Mouse (Mus musculus): ENCODE results near the gene Pi4kb.
"Not testable (repeated sequence)": the region's sequence is repeated elsewhere in the genome, so short reads cannot be mapped to it uniquely, and the experiment has no call there.

The Pi4kb gene

DNA sequence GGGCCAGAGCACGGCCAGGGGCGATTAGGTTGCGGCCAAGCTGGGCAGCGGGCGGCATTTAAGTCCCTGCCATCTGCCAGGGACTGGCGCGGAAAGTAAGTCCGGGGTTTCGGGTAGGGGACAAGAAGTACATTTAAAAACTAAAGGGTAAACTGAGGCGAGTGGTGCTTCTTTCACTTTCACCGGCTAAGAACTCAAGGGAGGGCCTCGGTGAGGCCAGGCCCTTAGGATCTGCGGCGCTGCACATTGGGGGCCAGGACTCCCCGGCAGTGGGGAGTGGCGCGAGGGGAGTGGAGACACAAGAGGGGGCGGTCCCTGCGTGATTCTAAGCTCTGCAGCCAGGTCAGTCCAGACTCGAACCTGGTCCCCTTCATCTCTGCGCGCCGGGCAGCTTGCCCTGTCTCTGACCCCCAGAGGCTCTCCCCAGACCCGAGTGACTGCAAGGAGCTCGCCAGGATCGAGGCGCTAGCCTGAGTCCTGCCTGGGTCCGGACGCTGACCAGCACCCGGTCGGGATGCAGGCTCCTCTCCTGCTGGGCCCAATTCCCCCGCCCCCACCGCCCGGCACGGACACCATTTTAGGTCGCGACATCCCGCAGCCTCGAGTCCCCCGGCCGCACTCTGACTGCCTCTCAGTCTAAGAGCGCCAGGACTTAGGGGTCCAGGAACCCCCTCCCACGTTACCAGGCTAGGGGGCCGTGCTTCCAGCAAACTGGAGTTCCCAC, 40.1 kb downstream of the Pi4kb start:
- in situ Hi-C loops (cut with MboI, MseI): no loop called here

DNA sequence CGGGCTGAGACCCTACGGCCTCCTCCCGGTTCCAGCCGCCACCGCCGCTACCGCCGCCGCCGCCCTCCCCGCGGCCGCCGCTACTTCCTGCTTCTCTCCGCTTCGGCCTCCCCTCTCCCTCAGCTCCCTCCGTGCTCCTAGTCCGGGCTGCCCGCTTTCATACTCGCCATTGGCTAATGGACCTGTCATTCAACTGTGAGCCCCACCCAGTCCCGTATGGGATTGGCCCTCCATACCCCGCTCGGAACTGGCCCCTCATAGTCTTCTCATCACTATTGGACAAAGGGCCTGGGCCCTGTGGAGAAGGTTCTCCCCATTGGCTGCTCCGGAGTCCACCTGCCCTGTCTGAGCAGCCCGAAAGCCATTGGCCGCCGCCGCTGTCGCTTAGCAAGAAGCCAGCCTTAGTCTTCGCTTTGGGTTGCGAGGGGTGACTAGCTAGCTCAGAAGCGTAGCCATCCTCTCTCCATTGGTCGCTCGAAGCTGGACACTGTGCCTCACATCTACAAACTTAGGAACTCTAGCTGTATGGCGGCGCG, 40.9 kb downstream of the Pi4kb start, which contains the start of gene Zfp687:
Gene Zfp687 (minus strand): TSS at position 112 of the 536 bp plus-strand sequence.
- in situ Hi-C loops (cut with MboI, MseI): no loop called here

DNA sequence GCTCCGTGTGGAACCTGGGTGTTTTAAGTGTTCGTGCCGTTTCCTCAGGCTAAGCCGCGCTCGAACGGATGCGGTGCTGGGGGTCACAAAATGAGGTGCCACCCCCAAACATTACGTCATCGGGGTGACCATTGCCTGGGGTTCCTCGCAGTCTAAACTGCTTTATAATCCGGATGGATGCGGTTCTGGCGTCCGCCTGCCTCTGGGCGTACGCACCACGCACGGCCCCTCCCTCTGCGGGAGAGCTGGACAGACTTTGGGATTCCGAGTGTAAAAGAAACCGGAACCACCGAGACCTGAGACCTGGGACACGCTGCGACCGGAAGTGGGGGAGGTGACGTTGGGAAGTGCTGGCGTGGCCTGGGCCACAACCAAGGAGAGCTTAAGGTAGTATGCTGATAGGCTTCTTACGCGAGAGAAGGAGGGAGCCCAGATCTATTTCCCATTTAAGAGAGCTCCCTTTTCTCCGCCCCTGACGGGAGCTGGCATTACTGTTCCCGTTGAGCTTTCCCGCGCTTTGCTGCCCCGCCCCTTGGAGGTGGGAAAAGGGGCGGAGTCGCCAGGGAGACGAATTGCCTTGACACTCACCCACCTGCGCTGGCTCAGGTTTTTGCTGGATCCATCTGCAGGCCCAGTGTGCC, 41.5 kb downstream of the Pi4kb start:
- in situ Hi-C loops (cut with MboI, MseI): no loop called here

DNA sequence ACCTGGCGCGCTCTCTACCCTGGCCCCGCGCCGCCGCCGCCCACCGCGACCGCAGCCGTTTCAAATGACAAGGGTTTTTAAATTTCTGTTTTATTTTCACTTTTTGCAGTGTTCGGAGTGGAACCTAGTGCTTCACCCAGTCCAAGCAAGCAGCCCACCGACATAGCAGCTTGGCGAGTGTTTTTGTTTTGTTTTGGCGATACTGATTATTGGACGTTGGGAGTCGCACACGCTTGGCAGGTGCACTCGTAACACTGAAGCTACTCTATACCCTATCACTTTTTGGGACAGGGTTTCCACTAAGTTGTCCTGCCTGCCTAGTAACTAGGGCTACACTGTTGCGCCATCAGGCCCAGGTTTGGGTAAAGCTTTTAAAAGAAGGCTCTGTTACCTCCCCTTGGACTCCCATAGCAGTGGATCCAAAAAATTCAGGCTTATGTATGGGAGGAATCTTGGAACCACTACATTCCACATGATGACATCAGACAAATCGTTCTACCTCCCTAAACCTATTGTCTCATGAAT, 42.1 kb downstream of the Pi4kb start:
- in situ Hi-C loops (cut with MboI, MseI): no loop called here

DNA sequence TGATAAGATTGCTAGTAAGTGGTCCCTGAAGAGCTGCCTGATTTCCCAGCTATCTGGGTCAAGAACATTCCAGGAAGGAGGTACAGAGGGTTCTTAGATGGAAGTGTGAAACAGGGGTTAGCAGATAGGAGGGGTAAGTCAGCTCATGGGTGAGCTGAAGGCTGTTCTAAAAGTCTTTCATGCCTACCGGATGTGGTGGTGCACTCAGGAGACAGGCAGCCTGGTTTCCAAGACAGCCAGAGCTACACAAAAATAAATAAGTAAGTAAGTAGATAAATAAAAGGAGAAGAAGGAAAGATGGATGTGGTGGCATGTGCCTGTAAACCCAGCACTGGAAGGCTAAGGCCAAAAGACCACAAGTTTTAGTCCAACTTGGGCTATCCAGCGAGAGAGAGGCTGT, 44.2 kb downstream of the Pi4kb start:
- in situ Hi-C loops (cut with MboI, MseI): no loop called here

DNA sequence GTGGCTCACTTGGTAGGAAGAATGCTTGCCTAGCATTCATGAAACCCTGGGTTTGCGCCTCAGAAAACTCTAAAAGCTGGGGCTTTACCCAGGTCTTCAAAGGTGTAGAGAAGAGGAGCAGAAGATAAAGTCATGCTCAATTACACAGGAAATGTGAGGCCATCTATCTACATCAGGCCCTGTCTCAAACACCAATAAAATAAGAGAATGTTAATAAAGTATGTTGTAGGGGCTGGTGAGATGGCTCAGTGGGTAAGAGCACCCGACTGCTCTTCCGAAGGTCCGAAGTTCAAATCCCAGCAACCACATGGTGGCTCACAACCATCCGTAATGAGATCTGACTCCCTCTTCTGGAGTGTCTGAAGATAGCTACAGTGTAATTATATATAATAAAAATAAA, 46.4 kb downstream of the Pi4kb start:
- in situ Hi-C loops (cut with MboI, MseI): not testable (repeated sequence)

DNA sequence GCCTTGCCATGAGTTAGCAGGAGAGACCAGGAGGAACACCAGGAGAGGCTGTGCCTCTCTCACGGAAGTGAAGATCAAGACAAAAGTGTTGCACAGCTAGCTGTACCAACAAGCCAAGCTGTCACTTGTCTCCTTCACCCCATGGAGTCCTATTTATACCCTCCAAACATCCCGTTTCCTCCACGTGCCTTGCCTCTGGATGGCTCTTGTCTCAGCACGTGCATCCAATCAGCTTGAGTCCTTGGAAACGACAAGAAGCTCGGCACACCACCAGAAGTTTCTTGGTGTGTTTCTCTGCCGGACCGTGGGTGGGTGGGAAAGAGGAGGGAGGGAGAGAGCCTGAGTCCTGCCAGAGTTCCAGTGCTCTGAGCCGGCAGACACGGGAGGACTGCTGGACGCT, 50.0 kb downstream of the Pi4kb start:
- in situ Hi-C loops (cut with MboI, MseI): no loop called here

DNA sequence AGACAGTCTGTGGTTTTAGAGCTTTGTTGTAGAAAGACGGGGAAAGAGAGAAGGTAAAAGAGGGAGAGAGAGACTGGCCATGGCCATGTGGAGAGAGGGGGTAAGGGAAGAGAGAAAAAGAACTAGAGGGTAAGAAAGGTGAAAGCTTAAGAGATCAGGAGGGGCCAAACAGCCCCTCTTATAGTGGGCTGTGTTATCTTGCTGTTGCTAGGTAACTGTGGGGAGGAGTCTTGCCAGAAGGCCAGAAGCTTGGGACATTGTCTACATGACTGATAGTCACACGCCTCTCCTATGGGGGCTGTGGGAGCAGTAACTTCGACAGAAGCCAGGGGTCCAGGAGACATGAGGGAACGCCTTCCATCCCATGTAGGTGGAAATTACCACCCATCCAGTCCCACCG, 50.7 kb downstream of the Pi4kb start:
- in situ Hi-C loops (cut with MboI, MseI): no loop called here

DNA sequence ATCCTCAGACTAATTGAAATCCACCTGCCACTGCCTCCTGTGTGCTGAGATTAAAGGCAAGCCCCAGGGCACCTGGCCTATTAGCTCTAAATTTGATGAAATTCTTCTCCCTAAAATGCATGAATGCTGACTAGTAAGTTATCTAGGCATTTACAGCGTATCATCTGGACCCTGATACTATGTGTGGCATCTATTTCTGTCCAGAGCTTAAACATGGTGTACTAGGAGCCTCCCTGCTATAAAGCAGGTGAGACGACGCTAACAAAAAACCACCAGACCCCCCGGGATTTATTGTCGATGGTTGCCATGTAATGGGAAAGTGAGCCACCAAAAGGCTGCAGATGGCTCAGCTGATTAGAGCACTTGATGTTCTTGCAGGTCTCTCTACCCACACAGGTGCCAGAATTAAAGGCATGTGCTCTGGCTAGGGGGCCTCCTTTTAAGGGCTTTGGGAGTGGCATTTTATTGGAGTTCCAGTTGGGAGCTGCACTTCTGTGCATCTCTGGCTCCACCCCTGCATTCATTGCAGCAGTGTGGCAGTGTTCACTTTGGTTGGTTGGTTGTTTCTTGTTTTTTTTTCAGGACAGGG, 52.6 kb downstream of the Pi4kb start:
- in situ Hi-C loops (cut with MboI, MseI): no loop called here

DNA sequence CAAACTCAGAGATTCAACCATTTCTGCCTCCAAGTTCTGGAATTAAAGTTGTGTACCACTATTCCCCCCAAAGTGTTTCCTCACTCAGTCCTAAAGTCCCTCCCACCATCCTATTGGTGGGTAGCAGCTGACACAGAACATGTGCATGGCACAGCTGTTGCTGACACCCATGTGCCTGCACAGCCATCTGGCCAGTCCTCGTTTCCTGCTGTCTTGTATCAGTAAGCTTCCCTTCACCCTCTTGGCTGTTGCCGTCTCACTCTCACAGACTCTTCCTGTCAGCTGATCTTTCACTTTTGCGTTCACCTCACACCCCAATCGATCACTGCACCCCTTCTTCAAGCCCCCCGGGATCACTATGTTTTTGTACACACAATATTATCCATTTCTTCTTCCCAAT, 53.2 kb downstream of the Pi4kb start:
- in situ Hi-C loops (cut with MboI, MseI): no loop called here

DNA sequence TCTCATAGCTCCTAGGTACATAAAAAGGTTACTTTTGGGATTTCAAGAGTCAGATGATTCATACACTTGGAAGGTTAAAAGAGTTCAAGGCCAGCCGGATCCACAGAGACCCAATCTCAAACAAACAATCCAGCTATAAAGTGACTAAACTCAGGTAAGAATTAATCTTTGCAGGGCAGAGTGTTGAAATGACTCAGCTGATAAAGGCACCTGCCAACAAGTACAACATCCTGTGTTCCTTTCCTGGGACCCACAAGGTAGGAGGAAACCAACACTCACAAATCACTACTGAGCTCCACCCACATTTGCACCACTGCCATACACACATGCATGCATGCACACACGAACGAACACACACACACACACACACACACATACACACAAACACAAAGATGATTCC, 54.1 kb downstream of the Pi4kb start:
- in situ Hi-C loops (cut with MboI, MseI): no loop called here

DNA sequence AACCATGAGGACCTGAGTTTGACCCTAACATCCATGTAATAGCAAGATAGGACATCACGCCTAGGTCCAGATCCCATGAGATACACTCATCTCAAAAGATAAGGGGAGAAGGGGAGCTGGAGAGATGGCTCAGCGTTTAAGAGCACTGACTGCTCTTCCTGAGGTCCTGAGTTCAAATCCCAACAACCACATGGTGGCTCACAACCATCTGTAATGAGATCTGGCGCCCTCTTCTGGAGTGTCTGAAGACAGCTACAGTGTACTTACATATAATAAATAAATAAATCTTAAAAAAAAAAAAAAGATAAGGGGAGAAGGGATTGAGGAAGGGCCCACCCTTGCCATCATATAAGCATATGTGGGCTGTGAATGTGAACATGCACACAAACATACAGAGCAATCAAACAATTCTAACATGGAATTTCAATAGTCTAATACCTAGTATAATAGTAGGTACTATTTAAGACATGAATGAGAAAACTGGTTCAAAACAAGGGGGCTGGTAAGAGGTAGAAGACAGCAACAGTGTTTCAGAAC, 54.8 kb downstream of the Pi4kb start:
- in situ Hi-C loops (cut with MboI, MseI): not testable (repeated sequence)

DNA sequence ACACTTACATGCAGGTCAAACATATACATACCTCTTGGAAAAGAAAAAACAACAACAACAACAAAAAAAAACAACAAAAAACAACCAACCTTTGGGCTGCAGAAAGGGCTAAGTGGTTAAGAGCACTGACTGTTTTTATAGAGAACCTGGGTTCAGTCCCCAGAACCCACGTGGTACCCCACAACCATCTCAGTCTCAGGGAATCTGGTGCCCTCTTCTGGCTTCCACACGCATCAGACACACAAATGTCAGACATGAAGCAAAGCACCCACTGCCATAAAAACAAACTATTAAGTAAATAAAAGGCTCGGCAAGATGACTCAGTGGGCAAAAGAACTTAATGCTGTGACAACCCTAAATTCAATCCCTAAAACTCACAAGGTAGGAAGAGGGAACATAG, 55.4 kb downstream of the Pi4kb start:
- in situ Hi-C loops (cut with MboI, MseI): no loop called here

DNA sequence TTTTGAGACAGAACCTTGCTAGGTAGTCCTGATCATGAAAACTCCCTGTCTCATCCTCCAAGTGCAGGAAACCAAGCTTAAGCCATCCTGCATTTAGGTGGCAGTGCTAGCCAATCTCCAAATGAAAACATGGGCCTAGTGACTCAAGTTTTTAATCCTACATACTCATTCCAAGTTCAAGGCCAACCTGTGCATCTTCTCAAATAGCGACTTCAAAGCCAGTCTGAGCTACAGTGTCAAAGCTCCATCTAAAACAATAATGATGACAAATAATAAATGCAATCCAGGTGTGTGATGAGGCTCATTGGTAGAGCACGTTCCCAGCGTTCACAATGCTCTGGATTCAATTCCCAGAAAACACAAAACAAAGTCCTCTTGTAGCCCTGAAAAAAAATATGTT, 67.1 kb downstream of the Pi4kb start:
- in situ Hi-C loops (cut with MboI, MseI): no loop called here

DNA sequence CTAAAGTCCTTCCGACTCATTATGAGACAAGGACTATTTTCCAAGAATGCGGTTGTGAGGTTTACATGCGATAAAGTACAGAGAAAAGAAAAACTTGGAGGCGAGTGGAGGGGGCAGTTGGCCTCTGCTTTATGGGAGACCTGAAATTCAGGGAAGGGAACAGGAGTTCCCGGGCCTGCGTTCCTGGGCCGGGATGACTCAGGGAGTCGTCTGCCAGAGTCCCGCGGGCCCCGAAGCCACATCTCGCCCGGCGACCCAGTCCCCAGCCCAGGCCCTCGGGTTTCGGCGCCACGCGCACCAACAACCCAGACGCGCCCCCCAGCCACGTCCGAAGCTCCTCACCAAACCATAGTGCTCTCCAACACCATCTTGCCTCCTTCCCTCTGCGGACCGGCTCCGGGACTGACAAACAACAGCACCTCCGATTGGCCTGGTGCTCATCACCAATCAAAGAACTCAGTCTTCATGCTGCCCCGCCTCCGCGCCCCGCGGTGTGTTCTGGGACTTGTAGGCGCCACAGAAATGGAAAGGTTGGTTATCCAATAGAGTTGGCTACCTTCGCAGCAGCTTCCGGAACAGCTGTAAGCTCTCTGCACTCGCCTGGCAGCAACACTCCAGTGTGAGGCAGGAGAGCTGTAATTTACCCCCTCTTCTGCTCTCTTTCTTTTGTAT, 67.8 kb downstream of the Pi4kb start, which contains the start of gene Psmd4:
Gene Psmd4 (minus strand): TSS at position 449 of the 672 bp plus-strand sequence.
- in situ Hi-C loops (cut with MboI, MseI): no loop called here

DNA sequence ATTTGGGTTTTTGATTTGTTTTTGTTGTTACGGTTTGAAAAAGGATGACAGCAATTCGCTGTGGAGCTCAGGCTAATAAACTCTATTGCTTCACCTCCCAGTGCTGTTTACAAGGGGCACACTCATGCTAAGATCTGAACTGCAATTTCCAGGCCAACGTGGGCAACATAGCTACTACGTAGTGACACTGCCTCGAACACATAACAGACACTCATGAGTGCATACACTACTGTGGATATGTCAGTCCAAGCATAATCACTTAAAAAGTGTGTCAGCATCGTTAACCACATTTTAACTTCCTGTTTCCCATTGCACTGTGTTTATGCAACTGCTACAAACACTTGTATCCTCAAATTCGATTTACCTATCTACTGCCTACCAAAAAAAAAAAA, 68.3 kb downstream of the Pi4kb start:
- in situ Hi-C loops (cut with MboI, MseI): no loop called here

DNA sequence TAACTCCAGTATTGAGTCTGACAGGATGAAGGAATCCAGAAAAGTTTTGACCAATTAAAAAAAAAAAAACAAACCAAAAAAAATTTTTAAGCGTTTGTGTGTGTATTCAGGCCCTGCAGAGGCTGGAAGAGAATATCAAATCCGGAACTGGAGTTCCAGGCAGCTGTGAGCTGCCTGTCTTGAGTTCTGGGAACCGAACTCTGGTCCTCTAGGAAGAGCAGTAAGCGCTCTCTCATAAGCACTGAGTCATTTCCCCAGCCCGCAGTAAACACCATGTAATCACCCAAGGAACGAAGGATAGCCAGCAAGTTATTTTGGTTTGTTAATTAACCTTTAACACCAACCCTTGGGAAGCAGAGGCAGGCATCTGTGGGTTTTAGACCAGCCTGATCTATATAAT, 68.7 kb downstream of the Pi4kb start:
- in situ Hi-C loops (cut with MboI, MseI): no loop called here

DNA sequence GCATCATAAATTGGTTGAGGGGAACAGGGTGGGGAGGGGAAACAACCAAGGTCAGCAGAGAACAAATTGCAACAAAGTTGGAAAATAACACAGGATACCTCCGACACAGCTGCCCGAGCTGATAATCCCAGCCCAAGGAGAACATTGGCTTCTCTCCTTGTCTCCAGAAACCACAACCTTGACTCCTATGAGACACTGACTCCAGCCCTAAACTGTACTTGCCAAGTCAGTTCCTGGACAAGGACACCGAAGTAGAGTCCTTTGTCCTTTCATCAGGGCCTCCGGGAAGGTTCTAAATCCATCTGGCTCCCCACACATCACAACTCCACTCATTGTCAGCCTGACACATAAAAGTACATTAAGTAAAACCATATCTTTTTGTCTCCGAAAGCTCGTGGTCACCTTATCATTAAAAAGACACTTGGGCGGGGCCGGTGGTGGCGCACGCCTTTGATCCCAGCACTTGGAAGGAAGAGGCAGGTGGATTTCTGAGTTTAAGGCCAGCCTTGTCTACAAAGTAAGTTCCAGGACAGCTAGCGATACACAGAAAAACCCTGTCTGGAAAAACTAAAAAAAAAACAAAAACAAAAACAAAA, 72.0 kb downstream of the Pi4kb start:
- in situ Hi-C loops (cut with MboI, MseI): no loop called here

DNA sequence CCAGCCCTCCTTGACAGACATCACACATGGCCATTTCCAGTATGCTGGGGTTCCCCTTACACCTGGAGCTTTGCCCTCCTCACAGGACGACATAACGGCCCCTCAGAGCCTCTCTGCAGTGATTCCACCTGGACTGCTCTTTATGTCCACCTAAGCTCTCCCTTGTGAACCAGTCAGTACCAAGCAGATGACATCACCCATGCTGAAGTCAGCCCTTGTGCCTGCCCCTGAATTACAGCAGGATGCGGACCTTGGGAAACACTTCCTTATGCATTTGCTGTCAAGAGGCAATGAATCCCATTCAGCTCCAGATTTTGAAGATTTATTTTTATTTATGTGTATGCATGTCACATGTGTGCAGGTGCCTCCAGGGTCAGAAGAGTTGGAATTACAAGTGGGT, 73.4 kb downstream of the Pi4kb start:
- in situ Hi-C loops (cut with MboI, MseI): no loop called here

DNA sequence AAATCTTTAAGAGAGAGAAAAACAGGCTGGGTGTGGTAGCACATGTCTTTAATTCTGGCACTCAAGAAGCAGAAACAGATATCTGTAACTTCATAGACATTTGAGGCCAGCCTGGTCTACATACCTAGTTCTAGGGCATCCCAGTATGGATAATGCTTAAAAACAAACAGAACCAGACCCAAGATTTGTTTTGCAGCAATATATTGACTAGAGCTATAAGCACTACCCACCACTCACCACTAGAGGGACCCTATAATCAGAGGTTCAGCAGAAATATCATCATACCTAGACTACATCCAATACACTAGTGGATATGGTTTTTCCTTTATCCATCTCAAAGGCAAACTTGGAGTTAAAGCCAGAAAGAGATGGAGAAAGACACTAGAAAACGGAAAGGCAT, 78.4 kb downstream of the Pi4kb start:
- in situ Hi-C loops (cut with MboI, MseI): no loop called here

DNA sequence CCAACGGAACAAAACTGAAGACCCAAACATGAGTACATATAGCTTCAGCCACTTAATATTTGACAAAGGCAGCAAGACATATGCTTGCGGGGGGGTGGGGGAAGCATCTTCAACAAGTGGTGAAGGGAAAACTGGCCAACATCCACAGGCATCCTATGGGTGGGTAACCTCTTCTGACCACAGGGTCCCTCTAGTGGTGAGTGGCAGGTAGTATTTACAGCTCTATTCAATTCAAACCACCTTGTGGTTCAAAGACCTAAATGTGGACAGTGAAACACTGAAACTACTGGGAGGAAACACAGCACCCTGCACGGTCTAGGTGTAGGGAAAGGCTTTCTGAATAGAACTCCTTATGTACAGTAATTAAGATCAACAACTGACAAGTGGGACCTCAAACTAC, 79.2 kb downstream of the Pi4kb start:
- in situ Hi-C loops (cut with MboI, MseI): no loop called here

All from T-helper 17 cell (primary cell).